Mouse (Mus musculus): ENCODE results near the gene Podnl1. TPM values are rescaled to one million over a fixed set of nuclear protein-coding genes. Genes with fewer than 3 reads are reported as not detected.

Podnl1 gene
- total and polyA plus RNA-seq, 3 experiments, result 0.05 TPM; not detected in 2

GRCm38 (mm10) chr8:84106216-84107040 is 19.4 kb upstream of the Podnl1 start:
- ATAC-seq (ENCODE audit: extremely low read depth, insufficient number of reproducible peaks, low FRiP score, poor library complexity, severe bottlenecking) (no peak), DNase-seq (ENCODE audit: low spot score) (no peak)
- no peak for TF ChIP-seq POLR2AphosphoS5 (IDR thresholded peaks at IDR 0.05; ENCODE audit: insufficient replicate concordance, low read depth, low read length)
- no peak for TF ChIP-seq TAL1 (conservative IDR thresholded peaks at IDR 0.05; ENCODE audit: low read depth, low read length)
- no peak for TF ChIP-seq GATA2 (IDR thresholded peaks at IDR 0.05; ENCODE audit: borderline replicate concordance, low read depth, low read length)
- no peak for TF ChIP-seq GATA1 (IDR thresholded peaks at IDR 0.05; ENCODE audit: borderline replicate concordance, low read length)
- no peak for TF ChIP-seq CTCF (IDR thresholded peaks at IDR 0.05; ENCODE audit: low read depth, low read length)
- H3K9me3 ChIP-seq (replicated peaks), result 0 out of 2 replicates have a peak, but pooled peaks cover 2% of the 10 kb centered on the region
- H3K27me3 ChIP-seq (ENCODE audit: insufficient read depth, low read length), result no peaks in the 10 kb centered on the region
- no peak overlapping the region for H3K4me3 ChIP-seq (ENCODE audit: low read depth, low read length)
- peaks cover 35% of the 10 kb centered on the region for H3K4me1 ChIP-seq (ENCODE audit: insufficient read depth, low read depth, low read length)
- H3K36me3 ChIP-seq (replicated peaks), result peaks cover 19% of the 10 kb centered on the region

GRCm38 (mm10) chr8:84115646-84116045 is 10.1 kb upstream of the Podnl1 start:
- Histone ChIP-seq H3K9me3 (replicated peaks) (no peaks in the 10 kb centered on the region), H3K4me1 (ENCODE audit: insufficient read depth, low read depth, low read length) (no peaks in the 10 kb centered on the region), H3K36me3 (replicated peaks) (no peaks in the 10 kb centered on the region), H3K4me3 (ENCODE audit: low read depth, low read length) (no peak overlapping the region), H3K27me3 (ENCODE audit: insufficient read depth, low read length) (peaks cover 16% of the 10 kb centered on the region)
- no peak for TF ChIP-seq TAL1 (conservative IDR thresholded peaks at IDR 0.05; ENCODE audit: low read depth, low read length)
- TF ChIP-seq GATA1 (IDR thresholded peaks at IDR 0.05; ENCODE audit: borderline replicate concordance, low read length), result no peak
- TF ChIP-seq GATA2 (IDR thresholded peaks at IDR 0.05; ENCODE audit: borderline replicate concordance, low read depth, low read length), result no peak
- TF ChIP-seq POLR2AphosphoS5 (IDR thresholded peaks at IDR 0.05; ENCODE audit: insufficient replicate concordance, low read depth, low read length), result no peak
- no peak for TF ChIP-seq CTCF (IDR thresholded peaks at IDR 0.05; ENCODE audit: low read depth, low read length)
- DNase-seq (ENCODE audit: low spot score) (no peak), ATAC-seq (ENCODE audit: extremely low read depth, insufficient number of reproducible peaks, low FRiP score, poor library complexity, severe bottlenecking) (no peak)

- Histone ChIP-seq H3K36me3 (replicated peaks) (no peaks in the 10 kb centered on the region), H3K27me3 (ENCODE audit: insufficient read depth, low read length) (peaks cover 26% of the 10 kb centered on the region), H3K4me3 (ENCODE audit: low read depth, low read length) (no peak overlapping the region), H3K4me1 (ENCODE audit: insufficient read depth, low read depth, low read length) (no peaks in the 10 kb centered on the region), H3K9me3 (replicated peaks) (no peaks in the 10 kb centered on the region)
- DNase-seq (ENCODE audit: low spot score), result no peak
- ATAC-seq (ENCODE audit: extremely low read depth, insufficient number of reproducible peaks, low FRiP score, poor library complexity, severe bottlenecking), result no peak
- TF ChIP-seq POLR2AphosphoS5 (IDR thresholded peaks at IDR 0.05; ENCODE audit: insufficient replicate concordance, low read depth, low read length) (no peak), GATA1 (IDR thresholded peaks at IDR 0.05; ENCODE audit: borderline replicate concordance, low read length) (no peak), TAL1 (conservative IDR thresholded peaks at IDR 0.05; ENCODE audit: low read depth, low read length) (no peak), CTCF (IDR thresholded peaks at IDR 0.05; ENCODE audit: low read depth, low read length) (no peak), GATA2 (IDR thresholded peaks at IDR 0.05; ENCODE audit: borderline replicate concordance, low read depth, low read length) (no peak)
These were observed 3.6 kb upstream of the Podnl1 start for GRCm38 (mm10) chr8:84122151-84122550.

- TF ChIP-seq POLR2AphosphoS5 (IDR thresholded peaks at IDR 0.05; ENCODE audit: insufficient replicate concordance, low read depth, low read length), result no peak
- no peak for TF ChIP-seq CTCF (IDR thresholded peaks at IDR 0.05; ENCODE audit: low read depth, low read length)
- TF ChIP-seq TAL1 (conservative IDR thresholded peaks at IDR 0.05; ENCODE audit: low read depth, low read length), result no peak
- no peak for TF ChIP-seq GATA2 (IDR thresholded peaks at IDR 0.05; ENCODE audit: borderline replicate concordance, low read depth, low read length)
- TF ChIP-seq GATA1 (IDR thresholded peaks at IDR 0.05; ENCODE audit: borderline replicate concordance, low read length), result no peak
- DNase-seq (ENCODE audit: low spot score), result no peak
These were observed 953 bp downstream of the Podnl1 start for GRCm38 (mm10) chr8:84126742-84127141.

GRCm38 (mm10) chr8:84127202-84127901 is 1.6 kb downstream of the Podnl1 start:
- ATAC-seq (ENCODE audit: extremely low read depth, insufficient number of reproducible peaks, low FRiP score, poor library complexity, severe bottlenecking), result no peak
- Histone ChIP-seq H3K36me3 (replicated peaks) (peaks cover 11% of the 10 kb centered on the region), H3K27me3 (ENCODE audit: insufficient read depth, low read length) (peaks cover 40% of the 10 kb centered on the region), H3K4me1 (ENCODE audit: insufficient read depth, low read depth, low read length) (peaks cover 4% of the 10 kb centered on the region; the same call in 1 of the 2 replicates), H3K9me3 (replicated peaks) (no peaks in the 10 kb centered on the region), H3K4me3 (ENCODE audit: low read depth, low read length) (no peak overlapping the region)
- no peak for DNase-seq (ENCODE audit: low spot score)
- TF ChIP-seq GATA2 (IDR thresholded peaks at IDR 0.05; ENCODE audit: borderline replicate concordance, low read depth, low read length) (no peak), GATA1 (IDR thresholded peaks at IDR 0.05; ENCODE audit: borderline replicate concordance, low read length) (no peak), CTCF (IDR thresholded peaks at IDR 0.05; ENCODE audit: low read depth, low read length) (no peak), POLR2AphosphoS5 (IDR thresholded peaks at IDR 0.05; ENCODE audit: insufficient replicate concordance, low read depth, low read length) (no peak)

More at GRCm38 (mm10) chr8:84126742-84127141, 953 bp downstream of the Podnl1 start:
- H3K4me3 ChIP-seq (ENCODE audit: low read depth, low read length), result no peak overlapping the region
- H3K9me3 ChIP-seq (replicated peaks), result no peaks in the 10 kb centered on the region
- H3K36me3 ChIP-seq (replicated peaks), result peaks cover 5% of the 10 kb centered on the region
- peaks cover 40% of the 10 kb centered on the region for H3K27me3 ChIP-seq (ENCODE audit: insufficient read depth, low read length)
- peaks cover 4% of the 10 kb centered on the region; the same call in 1 of the 2 replicates for H3K4me1 ChIP-seq (ENCODE audit: insufficient read depth, low read depth, low read length)
- ATAC-seq (ENCODE audit: extremely low read depth, insufficient number of reproducible peaks, low FRiP score, poor library complexity, severe bottlenecking), result no peak

- Histone ChIP-seq H3K36me3 (replicated peaks) (peaks cover 21% of the 10 kb centered on the region), H3K9me3 (replicated peaks) (no peaks in the 10 kb centered on the region), H3K4me3 (ENCODE audit: low read depth, low read length) (no peak overlapping the region), H3K4me1 (ENCODE audit: insufficient read depth, low read depth, low read length) (peaks cover 4% of the 10 kb centered on the region), H3K27me3 (ENCODE audit: insufficient read depth, low read length) (peaks cover 38% of the 10 kb centered on the region)
- TF ChIP-seq POLR2AphosphoS5 (IDR thresholded peaks at IDR 0.05; ENCODE audit: insufficient replicate concordance, low read depth, low read length) (no peak), GATA2 (IDR thresholded peaks at IDR 0.05; ENCODE audit: borderline replicate concordance, low read depth, low read length) (no peak), CTCF (IDR thresholded peaks at IDR 0.05; ENCODE audit: low read depth, low read length) (no peak), GATA1 (IDR thresholded peaks at IDR 0.05; ENCODE audit: borderline replicate concordance, low read length) (no peak), TAL1 (conservative IDR thresholded peaks at IDR 0.05; ENCODE audit: low read depth, low read length) (no peak)
- DNase-seq (ENCODE audit: low spot score), result no peak
- no peak for ATAC-seq (ENCODE audit: extremely low read depth, insufficient number of reproducible peaks, low FRiP score, poor library complexity, severe bottlenecking)
These were observed 2.5 kb downstream of the Podnl1 start for GRCm38 (mm10) chr8:84128277-84128676.

All from G1E (cell line).